Mouse (Mus musculus) heart, embryonic 12.5 days (tissue): Measurements from ENCODE around the gene Nsf. TPM values are rescaled to one million over a fixed set of nuclear protein-coding genes. Genes with fewer than 3 reads are reported as not detected.
A peak's percentile ranks its signal among the peaks of the same experiment; 100 is the strongest.
"Not testable (repeated sequence)": the region's sequence is repeated elsewhere in the genome, so short reads cannot be mapped to it uniquely, and the experiment has no call there.

ENCODE experiments used
- ATAC-seq: fragments of 200-750 bp; cut with Nextera tagmentation; 2 replicates; pipeline ENCODE4 v1.8.0; 2017; ENCODE audit warnings: moderate TSS enrichment, moderate library complexity; ENCODE audit not compliant: insufficient number of reproducible peaks, low FRiP score
- H3K27ac ChIP-seq: fragments of 300-500 bp; sonication (generic); 2 replicates; pipeline ENCODE4 v1.5.1; 2016; ENCODE audit warnings: mild to moderate bottlenecking, moderate library complexity; ENCODE audit not compliant: poor library complexity, severe bottlenecking
- H3K27me3 ChIP-seq: fragments of 300-500 bp; sonication (generic); replicated peaks from 2 replicates; pipeline ENCODE4 v1.6.1; 2016; ENCODE audit warnings: mild to moderate bottlenecking, moderate library complexity
- H3K36me3 ChIP-seq: fragments of 300-500 bp; sonication (generic); 2 replicates; pipeline ENCODE4 v1.6.1; 2016; ENCODE audit warnings: mild to moderate bottlenecking, moderate library complexity
- H3K4me1 ChIP-seq: fragments of 300-500 bp; sonication (generic); replicated peaks from 2 replicates; pipeline ENCODE4 v1.6.1; 2016; ENCODE audit warnings: mild to moderate bottlenecking
- H3K4me2 ChIP-seq: fragments of 300-500 bp; sonication (generic); 2 replicates; pipeline ENCODE4 v1.6.1; 2016; ENCODE audit warnings: mild to moderate bottlenecking, moderate library complexity
- H3K4me3 ChIP-seq: fragments of 300-500 bp; sonication (generic); 2 replicates; pipeline ENCODE4 v1.5.1; 2016; ENCODE audit warnings: mild to moderate bottlenecking
- H3K9ac ChIP-seq: fragments of 300-500 bp; sonication (generic); 2 replicates; pipeline ENCODE4 v1.6.1; 2016; ENCODE audit warnings: mild to moderate bottlenecking, moderate library complexity
- H3K9me3 ChIP-seq: fragments of 300-500 bp; sonication (generic); replicated peaks from 2 replicates; pipeline ENCODE4 v1.6.1; 2016; ENCODE audit warnings: mild to moderate bottlenecking, moderate library complexity
- WGBS: fragments of 180-500 bp; shearing (Covaris S2); methylation state at CpG from one replicate; pipeline ENCODE4 v1.1.7; 2016; 5-methylcytosine and 5-hydroxymethylcytosine counted together
- polyA plus RNA-seq: library from polyadenylated mRNA; unstranded; fragments of >200 nt; fragmentation: Nextera tagmentation; extraction: Ambion mirVana; gene quantifications from 2 replicates; pipeline ENCODE4 v1.2.1, GENCODE M21; 2016

The Nsf gene
- 36.4 and 42.5 TPM in 2 replicates for polyA plus RNA-seq

DNA sequence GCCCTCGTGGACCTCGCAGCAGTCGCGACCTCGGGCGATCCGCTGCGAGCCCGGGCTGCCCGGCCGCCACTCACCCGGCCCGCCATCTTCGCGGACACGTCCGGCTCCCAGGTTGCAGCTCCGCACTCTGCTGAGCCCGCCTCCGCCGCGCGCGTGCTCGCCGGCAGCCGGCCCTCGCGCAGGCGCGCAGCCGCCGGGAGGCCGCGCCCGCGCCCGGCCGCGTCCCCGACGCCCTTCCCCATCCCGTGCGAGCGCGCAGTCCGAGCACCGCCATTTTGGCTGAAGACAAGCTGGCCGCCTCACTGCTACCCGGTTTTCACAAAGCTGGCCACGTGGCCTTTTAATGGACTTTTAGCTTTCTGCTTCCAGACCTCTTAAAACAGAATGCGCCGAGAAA, at the start of gene Nsf:
TSS of gene Nsf (minus strand) at position 161 of the 397 bp plus-strand sequence.
- Histone ChIP-seq H3K36me3 (no peaks in the 10 kb centered on the region), H3K27ac (no peak within 1 kb of the TSS; the same call in 1 of the 2 replicates), H3K4me2 (peak within 1 kb of the TSS; percentile 84), H3K4me1 (peaks cover 10% of the 10 kb centered on the region), H3K9ac (peak within 1 kb of the TSS; percentile 90), H3K4me3 (peak within 1 kb of the TSS; percentile 84), H3K9me3 (no peaks in the 10 kb centered on the region), H3K27me3 (no peaks in the 10 kb centered on the region)
- peak; percentile 97 for ATAC-seq
- WGBS, result under 1% methylated on average over 48 of the region's 53 CpGs

DNA sequence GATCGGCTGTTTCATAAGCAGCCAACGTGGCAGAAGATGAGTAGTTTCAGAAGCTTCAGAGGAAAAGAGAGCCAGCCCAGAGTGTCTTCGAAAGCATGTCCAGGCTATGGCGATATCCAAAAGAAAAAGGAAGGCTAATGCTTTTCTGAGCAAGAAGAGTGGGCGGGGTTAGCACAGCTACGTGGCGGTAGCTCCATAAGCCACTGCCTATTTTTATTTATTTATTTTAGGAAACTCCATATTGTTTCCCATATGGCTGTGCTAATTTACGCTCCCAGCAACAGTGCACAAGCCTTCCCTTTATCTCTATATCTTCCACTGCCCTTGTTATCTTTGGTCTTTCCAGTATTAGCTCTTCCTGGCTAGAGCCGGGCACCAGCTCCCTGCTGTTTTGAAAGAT, 49.5 kb upstream of the Nsf start:
- WGBS, result 56% methylated on average over 9 of the region's 9 CpGs
- H3K9me3 ChIP-seq, result no peaks in the 10 kb centered on the region
- no peak for ATAC-seq
- H3K27me3 ChIP-seq, result peaks cover 4% of the 10 kb centered on the region
- H3K9ac ChIP-seq, result no peak overlapping the region
- no peak overlapping the region for H3K27ac ChIP-seq
- no peaks in the 10 kb centered on the region for H3K36me3 ChIP-seq
- no peak overlapping the region for H3K4me3 ChIP-seq
- no peak overlapping the region for H3K4me2 ChIP-seq
- no peaks in the 10 kb centered on the region for H3K4me1 ChIP-seq

DNA sequence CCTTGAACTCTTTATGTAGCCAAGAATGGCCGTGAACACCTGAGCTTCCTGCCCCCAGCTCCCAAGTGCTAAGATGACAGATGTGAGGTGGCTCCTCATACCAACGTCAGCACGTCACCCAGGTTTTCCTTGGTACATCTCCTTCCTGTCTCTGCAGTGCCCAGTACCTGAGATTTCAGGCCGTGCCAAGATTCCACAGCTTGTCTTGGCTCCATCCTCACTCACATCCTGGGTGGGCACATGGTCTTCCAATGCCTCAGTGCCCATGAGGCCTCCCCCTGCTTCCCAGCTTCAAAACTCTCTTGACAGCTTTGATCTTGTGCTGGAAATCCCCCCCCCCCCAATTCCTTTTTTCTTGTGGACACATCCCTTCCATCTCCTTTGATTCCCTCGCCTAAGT, 48.3 kb upstream of the Nsf start:
- no peak for ATAC-seq

DNA sequence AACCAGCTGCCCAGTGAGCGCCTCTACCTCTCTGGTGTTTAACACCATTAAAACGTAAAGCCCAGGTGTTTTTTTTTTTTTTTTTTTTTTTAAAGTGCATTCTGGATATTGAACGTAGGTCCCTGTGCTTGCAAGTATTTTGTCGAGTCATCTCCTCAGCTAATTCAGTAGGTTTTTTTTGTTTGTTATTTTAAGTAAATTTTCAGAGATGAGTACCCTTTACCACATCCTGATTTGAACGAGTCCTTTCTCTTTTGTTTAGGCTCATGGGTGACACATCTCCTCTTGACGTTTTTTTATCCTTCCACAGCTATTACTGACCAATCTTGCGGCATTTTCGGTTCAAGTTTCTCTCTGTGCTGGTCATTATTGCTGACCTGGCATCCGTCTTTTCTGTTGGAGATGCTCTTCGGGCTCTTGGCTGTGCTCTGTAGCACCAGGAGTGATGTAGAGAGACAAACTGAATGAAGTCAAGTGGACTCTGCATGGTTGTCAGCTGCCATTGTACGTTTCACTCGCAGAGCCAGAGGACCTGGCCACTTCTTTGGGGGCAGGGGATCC, 47.6 kb upstream of the Nsf start:
- Histone ChIP-seq H3K4me1 (no peaks in the 10 kb centered on the region), H3K36me3 (no peaks in the 10 kb centered on the region), H3K27ac (no peak overlapping the region), H3K27me3 (peaks cover 5% of the 10 kb centered on the region), H3K9ac (no peak overlapping the region), H3K4me3 (no peak overlapping the region), H3K9me3 (no peaks in the 10 kb centered on the region), H3K4me2 (no peak overlapping the region)
- 75% methylated on average over 12 of the region's 12 CpGs for WGBS
- ATAC-seq, result no peak

More for the DNA sequence above, 48.3 kb upstream of the Nsf start:
- Histone ChIP-seq H3K9ac (no peak overlapping the region), H3K36me3 (no peaks in the 10 kb centered on the region), H3K27ac (no peak overlapping the region), H3K4me2 (no peak overlapping the region), H3K9me3 (no peaks in the 10 kb centered on the region), H3K4me1 (no peaks in the 10 kb centered on the region), H3K27me3 (peaks cover 5% of the 10 kb centered on the region), H3K4me3 (no peak overlapping the region)
- 77% methylated on average over 5 of the region's 5 CpGs for WGBS

DNA sequence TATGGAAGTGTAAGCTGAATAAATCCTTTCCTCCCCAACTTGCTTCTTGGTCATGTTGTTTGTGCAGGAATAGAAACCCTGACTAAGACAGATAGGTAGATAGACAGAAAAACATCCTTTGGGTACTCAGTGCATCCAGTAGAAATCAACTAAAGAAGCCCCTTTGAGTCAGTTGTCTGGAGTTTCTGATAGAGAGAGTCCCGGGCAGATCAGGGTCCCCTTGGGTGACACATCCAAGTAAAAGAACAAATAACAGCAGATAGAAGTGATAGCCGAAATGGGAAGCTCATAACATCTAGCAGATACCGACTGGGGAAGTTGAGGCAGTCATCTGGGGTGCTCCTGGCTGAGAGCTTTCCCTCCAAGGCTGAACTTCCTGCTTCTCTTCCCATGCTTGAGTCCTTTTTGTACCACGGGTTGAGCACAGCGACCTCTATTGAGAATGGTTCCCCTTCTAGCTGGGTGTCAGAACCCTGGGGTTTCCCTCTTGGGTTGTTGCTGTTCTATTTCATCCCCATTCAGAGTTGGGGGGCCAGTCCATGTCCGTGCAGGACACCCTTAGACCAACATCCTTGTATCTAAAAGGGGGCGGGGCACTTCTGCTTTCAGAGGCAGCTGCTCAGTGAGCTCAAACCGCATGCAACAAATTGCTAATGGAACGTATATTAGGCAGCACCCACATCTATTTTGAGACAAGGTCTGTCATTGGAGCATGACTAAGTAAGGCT, 47.0 kb upstream of the Nsf start:
- Histone ChIP-seq H3K4me1 (no peaks in the 10 kb centered on the region), H3K4me3 (no peak overlapping the region), H3K27me3 (peaks cover 5% of the 10 kb centered on the region), H3K4me2 (no peak overlapping the region), H3K9ac (no peak overlapping the region), H3K27ac (no peak overlapping the region), H3K36me3 (no peaks in the 10 kb centered on the region), H3K9me3 (no peaks in the 10 kb centered on the region)
- WGBS, result 59% methylated on average over 9 of the region's 9 CpGs
- no peak for ATAC-seq

DNA sequence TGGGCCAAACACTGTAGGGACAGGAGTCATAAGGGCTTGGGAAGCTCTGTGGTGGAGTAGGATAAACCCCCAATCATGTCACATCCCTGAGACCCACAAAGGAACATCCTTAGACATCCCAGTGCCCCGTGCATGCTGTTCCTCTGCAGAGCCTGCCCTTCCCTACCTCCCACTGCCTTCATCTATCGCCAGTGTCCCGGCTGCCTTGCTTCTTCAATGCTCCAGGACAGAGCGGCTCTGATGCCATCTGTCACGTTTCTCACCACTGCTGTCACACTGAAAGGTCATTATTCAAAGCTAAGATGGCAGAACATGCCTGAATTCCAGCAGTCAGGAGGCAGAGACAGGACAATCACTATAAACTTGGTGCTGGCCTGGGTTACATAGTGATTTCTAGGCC, 44.9 kb upstream of the Nsf start:
- H3K9me3 ChIP-seq, result no peaks in the 10 kb centered on the region
- no peak overlapping the region for H3K4me3 ChIP-seq
- H3K36me3 ChIP-seq, result no peaks in the 10 kb centered on the region
- no peak overlapping the region for H3K27ac ChIP-seq
- peaks cover 5% of the 10 kb centered on the region for H3K27me3 ChIP-seq
- 68% methylated on average over 5 of the region's 5 CpGs for WGBS
- no peak overlapping the region for H3K9ac ChIP-seq
- no peaks in the 10 kb centered on the region for H3K4me1 ChIP-seq
- no peak overlapping the region for H3K4me2 ChIP-seq
- no peak for ATAC-seq

DNA sequence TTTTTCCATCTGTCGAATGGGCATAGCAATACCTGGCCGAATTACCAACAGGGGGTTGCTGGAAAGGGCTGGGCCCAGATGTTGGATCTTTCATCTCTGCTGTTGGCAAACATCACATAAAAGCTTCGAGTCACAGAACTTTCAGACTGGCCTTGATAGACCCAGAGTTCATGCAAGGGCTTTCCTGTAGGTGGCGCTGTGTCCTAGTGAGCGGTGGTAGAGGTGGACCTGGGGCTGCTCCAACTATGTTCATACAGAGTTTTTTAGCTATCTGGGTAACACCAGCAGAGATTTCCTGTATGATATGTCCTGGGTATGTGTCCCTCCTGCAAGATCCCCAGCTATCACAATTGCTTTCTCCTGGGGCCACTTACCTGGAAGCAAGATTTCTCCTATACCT, 43.5 kb upstream of the Nsf start:
- ATAC-seq, result no peak
- no peaks in the 10 kb centered on the region for H3K9me3 ChIP-seq
- H3K4me1 ChIP-seq, result no peaks in the 10 kb centered on the region
- H3K9ac ChIP-seq, result no peak overlapping the region
- no peaks in the 10 kb centered on the region for H3K36me3 ChIP-seq
- peaks cover 5% of the 10 kb centered on the region for H3K27me3 ChIP-seq
- H3K27ac ChIP-seq, result no peak overlapping the region
- WGBS, result 12% methylated on average over 5 of the region's 5 CpGs
- no peak overlapping the region for H3K4me3 ChIP-seq
- H3K4me2 ChIP-seq, result no peak overlapping the region

DNA sequence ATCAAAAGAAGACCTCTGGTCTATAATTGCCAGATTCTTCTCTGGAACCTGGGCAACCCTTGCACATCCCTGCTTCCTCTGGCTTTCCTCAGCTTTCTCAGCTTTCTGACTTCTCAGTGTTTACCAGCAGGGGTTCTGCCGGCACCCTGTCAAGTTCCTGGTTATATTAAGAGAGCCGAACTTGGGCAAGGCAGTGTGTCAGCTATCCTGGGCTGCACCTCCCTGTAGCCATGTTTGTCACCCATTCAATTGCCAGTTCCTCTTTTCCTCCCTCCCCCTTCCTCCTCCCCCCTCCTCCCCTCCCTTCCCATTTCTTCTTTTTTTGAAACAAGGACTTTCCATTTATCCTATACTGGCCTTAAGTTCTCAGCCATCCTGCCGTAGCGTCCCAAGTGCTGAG, 38.8 kb upstream of the Nsf start:
- Histone ChIP-seq H3K27me3 (no peaks in the 10 kb centered on the region), H3K4me2 (no peak overlapping the region), H3K27ac (no peak overlapping the region), H3K4me3 (no peak overlapping the region), H3K36me3 (no peaks in the 10 kb centered on the region), H3K4me1 (no peaks in the 10 kb centered on the region), H3K9me3 (no peaks in the 10 kb centered on the region), H3K9ac (no peak overlapping the region)
- no peak for ATAC-seq
- 74% methylated on average over 4 of the region's 4 CpGs for WGBS

DNA sequence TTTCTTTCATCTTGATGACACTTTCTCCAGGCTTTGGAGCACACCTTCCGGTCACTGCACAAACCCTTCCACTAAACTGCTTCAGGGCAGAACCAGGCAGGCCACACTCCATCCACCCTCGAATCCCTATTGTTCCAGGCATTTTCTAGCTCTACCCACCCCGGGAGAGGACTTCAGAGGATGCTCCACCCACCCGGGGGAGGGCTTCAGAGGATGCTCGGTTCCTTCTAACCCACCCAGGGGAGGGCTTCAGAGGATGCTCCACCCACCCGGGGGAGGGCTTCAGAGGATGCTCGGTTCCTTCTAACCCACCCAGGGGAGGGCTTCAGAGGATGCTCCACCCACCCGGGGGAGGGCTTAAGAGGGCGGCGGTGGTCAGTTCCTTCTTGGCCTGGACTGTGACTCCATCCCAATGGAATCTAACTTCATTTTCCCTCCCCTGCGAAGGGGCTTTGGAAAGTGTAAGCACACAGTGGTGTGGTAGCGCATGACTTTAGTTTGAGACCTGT, 36.2 kb upstream of the Nsf start:
- not testable (repeated sequence) for H3K9me3 ChIP-seq, H3K4me3 ChIP-seq, H3K27me3 ChIP-seq, H3K27ac ChIP-seq, H3K4me2 ChIP-seq, H3K9ac ChIP-seq, H3K4me1 ChIP-seq
- WGBS, result 11% methylated on average over 12 of the region's 12 CpGs
- peaks cover 12% of the 10 kb centered on the region; the same call in 1 of the 2 replicates for H3K36me3 ChIP-seq
- ATAC-seq, result peak; percentile 79

DNA sequence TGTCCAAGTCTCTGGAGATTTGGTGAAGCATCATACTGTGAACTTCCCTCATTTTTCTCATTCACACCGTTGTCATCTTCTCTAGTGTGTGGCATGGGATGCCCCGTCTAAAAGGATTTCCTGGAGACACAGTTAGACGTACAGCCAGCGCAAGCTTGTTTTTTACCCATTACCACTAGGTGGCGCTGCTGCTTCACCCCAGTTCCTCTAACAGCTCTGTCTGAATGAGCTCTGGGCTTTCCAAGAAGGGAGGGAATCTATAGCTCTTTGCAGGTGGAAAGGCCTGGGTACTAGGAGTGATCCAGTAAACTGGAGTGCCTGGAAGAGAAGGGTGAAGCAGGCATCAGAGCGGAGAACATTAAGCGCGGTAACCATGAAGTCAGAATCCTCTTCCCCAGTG, 33.6 kb upstream of the Nsf start:
- no peak for ATAC-seq
- Histone ChIP-seq H3K27ac (no peak overlapping the region), H3K36me3 (peaks cover 32% of the 10 kb centered on the region), H3K9me3 (no peaks in the 10 kb centered on the region), H3K4me3 (no peak overlapping the region), H3K4me2 (no peak overlapping the region), H3K27me3 (no peaks in the 10 kb centered on the region), H3K4me1 (no peaks in the 10 kb centered on the region), H3K9ac (no peak overlapping the region)
- 34% methylated on average over 8 of the region's 8 CpGs for WGBS

DNA sequence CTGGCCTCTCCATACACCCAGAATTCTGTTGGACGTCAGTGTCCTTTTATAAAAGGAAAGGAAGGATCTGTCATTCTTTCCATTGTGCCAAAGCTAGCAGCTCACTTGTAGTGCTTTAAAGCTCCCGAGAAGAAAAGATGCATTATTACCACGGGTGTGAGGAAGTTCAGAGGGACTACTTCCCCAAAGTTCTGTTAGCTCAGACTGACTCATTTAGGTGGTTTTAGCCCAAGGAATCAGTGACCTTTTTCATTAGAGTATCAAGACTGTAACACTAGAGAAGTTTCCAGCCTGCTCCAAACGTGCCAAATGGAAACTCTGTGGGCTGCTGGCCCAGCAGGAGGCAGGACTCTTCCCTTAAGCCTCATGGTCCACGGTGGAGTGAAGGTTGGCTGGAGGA, 30.2 kb upstream of the Nsf start:
- H3K4me1 ChIP-seq, result peaks cover 8% of the 10 kb centered on the region; the same call in 1 of the 2 replicates
- H3K4me3 ChIP-seq, result no peak overlapping the region
- WGBS, result 46% methylated on average over 5 of the region's 5 CpGs
- H3K9me3 ChIP-seq, result no peaks in the 10 kb centered on the region
- peaks cover 59% of the 10 kb centered on the region for H3K36me3 ChIP-seq
- no peak overlapping the region for H3K27ac ChIP-seq
- ATAC-seq, result no peak
- H3K27me3 ChIP-seq, result no peaks in the 10 kb centered on the region
- H3K4me2 ChIP-seq, result no peak overlapping the region
- no peak overlapping the region for H3K9ac ChIP-seq
